Mouse (Mus musculus): ENCODE results near the gene Stat1. TPM values are rescaled to one million over a fixed set of nuclear protein-coding genes. Genes with fewer than 3 reads are reported as not detected.

Stat1 gene
- total RNA-seq, 2 experiments from 2014 or later: 12.5 to 15.4 TPM

DNA sequence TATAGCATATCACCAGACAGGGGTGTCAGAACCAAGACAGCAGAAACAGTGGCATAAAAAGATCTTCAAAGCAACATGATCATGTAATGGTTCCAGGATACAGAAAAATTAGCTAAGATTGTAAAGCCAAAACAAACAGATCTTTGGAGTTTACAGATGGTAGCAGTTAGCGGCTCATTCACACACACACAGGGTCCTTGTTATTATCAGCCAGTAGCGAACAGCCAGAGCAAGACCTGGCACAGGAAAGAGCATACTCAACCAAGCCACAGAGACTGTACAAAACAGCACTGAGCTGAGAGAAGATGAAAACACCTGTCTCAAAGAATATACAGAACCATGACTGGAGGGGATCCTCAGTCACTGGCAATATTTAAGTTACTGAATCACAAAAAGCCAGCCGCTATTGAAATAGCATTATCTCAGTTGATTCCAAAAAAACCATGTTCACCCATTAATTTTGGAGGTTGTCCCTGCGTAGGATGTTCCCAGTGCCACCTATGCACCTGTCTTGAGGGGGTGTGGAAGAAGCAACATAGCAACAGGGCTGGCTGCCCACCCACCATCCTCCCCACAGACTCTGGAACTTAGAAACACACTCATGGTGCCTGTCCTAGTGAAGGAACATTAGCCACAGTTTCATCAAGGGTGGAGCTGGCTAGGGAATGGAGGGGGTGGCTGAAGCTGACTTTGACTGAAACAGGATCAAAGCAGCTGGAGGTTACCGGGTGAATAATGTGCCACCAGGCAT is 44.6 kb downstream of the Stat1 start:
- DNase-seq: no peak

- DNase-seq: no peak
These were observed 47.5 kb downstream of the Stat1 start for GRCm38 (mm10) chr1:52166652-52167220.

DNA sequence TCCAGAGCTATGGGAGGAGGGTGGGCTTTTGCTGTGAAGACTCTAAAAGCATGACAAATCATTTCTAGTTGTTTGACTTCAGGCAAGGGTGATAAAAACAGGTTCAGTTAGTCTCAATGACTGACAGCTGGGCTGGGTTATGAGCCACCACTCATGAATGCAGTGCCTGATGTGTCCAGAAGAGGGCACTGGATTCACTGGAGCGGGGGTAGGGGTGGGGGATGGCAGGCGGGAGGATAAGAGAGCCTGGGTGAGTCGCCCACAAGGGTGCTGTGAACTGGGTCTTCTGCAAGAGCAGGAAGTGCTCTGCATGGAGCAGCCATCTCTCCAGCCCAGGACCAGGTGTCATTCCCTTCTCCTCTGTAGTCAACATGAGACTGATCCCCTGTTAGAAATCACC is 50.8 kb downstream of the Stat1 start:
- DNase-seq: peak; percentile 44

- DNase-seq: no peak
These were observed 51.5 kb downstream of the Stat1 start for GRCm38 (mm10) chr1:52170747-52171146.

GRCm38 (mm10) chr1:52171271-52171670 is 52.0 kb downstream of the Stat1 start:
- no peak for DNase-seq

GRCm38 (mm10) chr1:52175321-52175720 is 56.1 kb downstream of the Stat1 start:
- DNase-seq: no peak

- DNase-seq: no peak
These were observed 56.7 kb downstream of the Stat1 start for GRCm38 (mm10) chr1:52175983-52176382.

DNA sequence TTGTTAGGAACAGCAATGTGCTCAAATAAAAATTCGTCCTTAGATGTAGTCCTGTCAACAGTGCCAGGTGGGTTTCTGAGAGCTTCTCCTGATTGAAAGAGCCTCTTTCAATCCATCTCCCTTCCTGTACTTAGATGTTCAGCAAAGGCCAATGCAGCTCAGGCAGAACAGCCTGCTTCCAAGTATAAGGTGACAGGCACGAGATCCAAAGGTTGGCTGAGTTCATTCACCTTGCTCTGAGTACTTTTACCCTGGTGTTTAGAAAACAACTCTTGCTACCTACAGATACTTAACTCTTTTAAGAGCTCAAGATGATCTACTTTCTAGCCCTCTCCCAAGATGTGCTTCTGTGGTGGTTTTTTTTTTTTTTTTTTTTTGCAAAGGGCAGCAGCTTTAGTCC is 57.8 kb downstream of the Stat1 start:
- DNase-seq: no peak

GRCm38 (mm10) chr1:52179939-52180568 is 60.8 kb downstream of the Stat1 start:
- no peak for DNase-seq

GRCm38 (mm10) chr1:52181994-52182393 is 62.8 kb downstream of the Stat1 start:
- no peak for DNase-seq

GRCm38 (mm10) chr1:52182992-52183391 is 63.8 kb downstream of the Stat1 start:
- no peak for DNase-seq

Other genes starting within 250 kb of the Stat1 start
- 10 to 100 TPM; 32.1 to 50.0 TPM for gene Myo1b, start 203.4 kb upstream of the Stat1 start, total RNA-seq (2021)
- under 1 TPM; 0.12 to 0.43 TPM for gene Stat4, start 132.3 kb upstream of the Stat1 start, total RNA-seq (2021)
- 10 to 100 TPM; 54.6 to 59.3 TPM for gene Gls, start 113.8 kb downstream of the Stat1 start, total RNA-seq (2021)